Mouse (Mus musculus): ENCODE data around the gene Zfp850. TPM values are rescaled to one million over a fixed set of nuclear protein-coding genes. Genes with fewer than 3 reads are reported as not detected.

Zfp850 gene
- 0.15 and 1.7 TPM in 2 replicates for total RNA-seq (2014; rRNA removed; ENCODE audit: low replicate concordance)
- polyA plus RNA-seq (2015; fragmentation: Nextera tagmentation; extraction: Ambion mirVana), result 0.75 and 0.87 TPM in 2 replicates

DNA sequence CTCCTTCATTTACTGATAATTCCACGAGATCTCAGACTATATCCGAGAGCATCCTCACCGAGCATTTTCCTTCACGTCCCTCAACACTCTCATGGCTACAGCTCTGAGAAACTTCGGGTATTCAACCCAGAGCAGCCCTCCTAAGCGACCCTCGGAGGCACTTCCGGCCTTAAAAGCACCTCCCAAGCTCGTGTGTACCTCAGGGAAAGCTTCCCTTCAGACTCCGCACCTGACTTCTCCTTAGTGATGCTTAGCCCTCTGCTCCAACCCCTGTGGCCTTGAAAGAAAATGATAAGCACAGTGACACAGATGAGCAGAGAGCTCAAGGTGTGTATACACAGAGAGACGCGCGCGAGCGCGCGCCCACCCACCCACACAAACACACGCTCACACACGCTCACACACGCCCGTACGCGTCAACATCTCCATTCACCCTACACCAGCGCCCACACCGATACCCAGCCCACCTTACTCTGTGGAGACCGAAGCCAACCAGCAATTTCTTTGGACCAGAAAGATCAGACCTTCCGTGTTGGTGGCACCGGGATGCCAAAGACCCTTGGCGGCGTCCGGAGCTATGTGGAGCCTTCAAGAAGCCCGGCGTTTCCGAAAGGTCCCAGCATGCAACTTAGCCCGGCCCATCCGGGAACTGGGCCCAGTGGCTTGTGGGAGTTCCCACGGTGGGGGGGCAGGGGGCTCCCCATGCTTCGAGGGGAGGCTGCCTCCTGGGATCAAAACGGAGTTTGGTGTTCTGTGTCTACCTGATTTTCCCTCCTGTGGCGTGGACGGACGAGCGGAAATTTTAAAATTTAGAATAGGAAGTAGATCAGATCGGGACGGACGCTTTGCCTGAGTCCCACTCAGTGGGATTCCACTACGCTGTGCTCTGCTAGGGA lies at the start of gene Zfp850:
TSS of gene Zfp850 (minus strand) at position 567 of the 896 bp plus-strand sequence.
- peak within 1 kb of the TSS; percentile 43 for H3K27ac ChIP-seq (ENCODE audit: low read depth)
- H3K9me3 ChIP-seq (replicated peaks; ENCODE audit: control insufficient read depth, low read length), result no peaks in the 10 kb centered on the region
- H3K27me3 ChIP-seq (ENCODE audit: control insufficient read depth, insufficient read depth, low read length), result no peaks in the 10 kb centered on the region
- TF ChIP-seq EP300 (IDR thresholded peaks at IDR 0.05; ENCODE audit: low read depth) (0 out of 2 replicates have a peak, but pooled peaks have one; percentile 14), CTCF (IDR thresholded peaks at IDR 0.05; ENCODE audit: low read depth) (no peak)
- H3K9ac ChIP-seq (replicated peaks; ENCODE audit: low read depth, low read length), result peak within 1 kb of the TSS; percentile 85
- peak within 1 kb of the TSS; percentile 85 for H3K4me3 ChIP-seq (ENCODE audit: low read depth, low read length)
- peak within 1 kb of the TSS; percentile 99 for H3K4me2 ChIP-seq (ENCODE audit: low read depth, low read length)
- 1% methylated on average over 47 of the region's 47 CpGs for WGBS
- DNase-seq (ENCODE audit: low spot score) (peak; percentile 73), ATAC-seq (ENCODE audit: insufficient read depth, low read depth) (peak; percentile 89)
- no peaks in the 10 kb centered on the region for H3K36me3 ChIP-seq (replicated peaks; ENCODE audit: control insufficient read depth, insufficient read depth, low read length)
- peaks cover 11% of the 10 kb centered on the region for H3K4me1 ChIP-seq (ENCODE audit: control insufficient read depth, insufficient read depth)

DNA sequence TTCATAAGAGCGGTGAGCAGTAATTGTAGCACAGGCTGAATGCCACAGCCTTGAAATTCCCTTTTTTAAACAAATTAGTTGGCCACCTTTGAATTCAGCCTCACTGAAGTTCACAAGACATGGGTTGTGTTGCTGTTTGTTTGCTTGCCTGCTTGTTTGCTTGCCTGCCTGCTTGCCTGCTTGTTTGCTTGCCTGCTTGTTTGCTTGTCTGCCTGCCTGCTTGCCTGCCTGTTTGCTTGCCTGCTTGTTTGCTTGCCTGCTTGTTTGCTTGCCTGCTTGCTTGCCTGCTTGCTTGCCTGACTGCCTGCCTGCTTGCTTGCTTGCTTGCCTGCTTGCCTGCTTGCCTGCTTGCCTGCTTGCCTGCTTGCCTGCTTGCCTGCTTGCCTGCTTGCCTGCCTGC lies 46.1 kb upstream of the Zfp850 start:
- Histone ChIP-seq H3K9me3 (replicated peaks; ENCODE audit: control insufficient read depth, low read length) (no peaks in the 10 kb centered on the region), H3K4me2 (ENCODE audit: low read depth, low read length) (no peak overlapping the region), H3K36me3 (replicated peaks; ENCODE audit: control insufficient read depth, insufficient read depth, low read length) (no peaks in the 10 kb centered on the region), H3K27me3 (ENCODE audit: control insufficient read depth, insufficient read depth, low read length) (no peaks in the 10 kb centered on the region), H3K4me1 (ENCODE audit: control insufficient read depth, insufficient read depth) (no peaks in the 10 kb centered on the region), H3K4me3 (ENCODE audit: low read depth, low read length) (no peak overlapping the region), H3K9ac (replicated peaks; ENCODE audit: low read depth, low read length) (no peak overlapping the region), H3K27ac (ENCODE audit: low read depth) (no peak overlapping the region)
- no peak for TF ChIP-seq CTCF (IDR thresholded peaks at IDR 0.05; ENCODE audit: low read depth)
- no peak for TF ChIP-seq EP300 (IDR thresholded peaks at IDR 0.05; ENCODE audit: low read depth)
- DNase-seq (ENCODE audit: low spot score) (no peak), ATAC-seq (ENCODE audit: insufficient read depth, low read depth) (no peak)
- WGBS, result 86% methylated on average over 1 of the region's 1 CpGs

DNA sequence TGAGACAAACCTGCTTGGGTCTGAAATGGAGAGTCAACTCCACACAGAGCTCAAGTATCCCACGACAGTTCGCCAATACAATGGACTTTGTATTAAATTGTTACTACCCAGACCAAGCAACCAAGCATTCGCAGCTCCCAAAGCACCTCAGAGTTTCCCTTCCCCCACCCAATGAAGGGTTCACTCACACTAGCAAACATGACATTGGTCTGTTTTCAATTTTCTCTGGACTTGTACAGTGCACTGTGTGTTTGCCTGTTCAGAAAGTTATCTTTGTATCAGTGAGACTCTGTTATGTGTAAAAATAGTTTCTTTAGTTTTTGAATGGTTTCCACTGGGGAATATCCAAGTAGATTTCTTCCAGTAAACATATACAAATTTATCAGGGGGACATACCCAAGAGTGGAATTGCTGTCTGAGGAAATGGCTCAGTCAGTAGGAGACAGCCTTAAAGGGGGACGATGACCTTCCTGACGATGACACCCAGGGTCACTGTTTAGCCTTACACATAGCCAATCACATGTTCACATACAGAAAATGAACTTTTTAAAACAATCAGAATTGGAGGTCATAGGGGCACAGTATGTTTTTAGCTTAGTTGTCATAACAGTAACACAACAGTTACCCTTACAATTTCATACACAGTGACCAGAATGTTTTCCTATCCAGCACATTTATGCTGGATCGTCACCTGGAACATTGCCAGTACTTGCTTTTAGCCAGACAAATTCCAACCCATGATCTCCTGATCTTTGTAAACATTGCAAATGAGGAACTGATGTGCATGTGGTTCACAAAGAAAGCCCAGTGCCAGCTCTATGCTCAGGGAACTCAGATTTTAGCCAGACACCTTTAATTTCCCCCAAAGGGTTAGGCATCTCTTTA lies 39.4 kb upstream of the Zfp850 start:
- no peak for ATAC-seq (ENCODE audit: insufficient read depth, low read depth)
- TF ChIP-seq EP300 (IDR thresholded peaks at IDR 0.05; ENCODE audit: low read depth) (no peak), CTCF (IDR thresholded peaks at IDR 0.05; ENCODE audit: low read depth) (no peak)
- no peak for DNase-seq (ENCODE audit: low spot score)

DNA sequence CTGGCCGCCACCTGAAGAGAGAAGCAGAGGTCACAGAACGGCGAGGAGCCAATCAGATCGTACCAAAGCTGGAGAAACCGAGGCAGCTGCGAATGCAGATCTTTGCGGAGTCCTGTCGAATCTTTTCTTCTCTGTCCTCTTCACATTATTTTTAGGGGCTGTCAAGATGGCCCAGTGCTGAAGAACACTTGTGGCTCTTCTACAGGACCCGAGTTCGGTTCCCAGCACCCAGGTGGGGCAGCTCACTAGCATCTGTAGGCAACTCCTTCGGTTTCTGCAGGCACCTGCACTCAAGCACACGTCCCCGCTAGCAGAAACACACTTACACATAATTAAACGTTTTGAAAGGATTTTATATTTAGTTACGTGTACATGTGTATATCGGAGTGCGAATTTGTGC lies 36.7 kb upstream of the Zfp850 start:
- TF ChIP-seq CTCF (IDR thresholded peaks at IDR 0.05; ENCODE audit: low read depth), result no peak
- TF ChIP-seq EP300 (IDR thresholded peaks at IDR 0.05; ENCODE audit: low read depth), result no peak
- peaks cover 33% of the 10 kb centered on the region for H3K36me3 ChIP-seq (replicated peaks; ENCODE audit: control insufficient read depth, insufficient read depth, low read length)
- no peak overlapping the region for H3K27ac ChIP-seq (ENCODE audit: low read depth)
- DNase-seq (ENCODE audit: low spot score) (no peak), ATAC-seq (ENCODE audit: insufficient read depth, low read depth) (no peak)
- no peaks in the 10 kb centered on the region for H3K9me3 ChIP-seq (replicated peaks; ENCODE audit: control insufficient read depth, low read length)
- no peaks in the 10 kb centered on the region for H3K27me3 ChIP-seq (ENCODE audit: control insufficient read depth, insufficient read depth, low read length)
- peak overlapping the region; percentile 25; the same call in 1 of the 2 replicates for H3K4me2 ChIP-seq (ENCODE audit: low read depth, low read length)
- peaks cover 7% of the 10 kb centered on the region; the same call in 1 of the 2 replicates for H3K4me1 ChIP-seq (ENCODE audit: control insufficient read depth, insufficient read depth)
- 54% methylated on average over 17 of the region's 17 CpGs for WGBS
- H3K4me3 ChIP-seq (ENCODE audit: low read depth, low read length), result no peak overlapping the region
- H3K9ac ChIP-seq (replicated peaks; ENCODE audit: low read depth, low read length), result no peak overlapping the region

More for the DNA sequence above, 39.4 kb upstream of the Zfp850 start:
- Histone ChIP-seq H3K9me3 (replicated peaks; ENCODE audit: control insufficient read depth, low read length) (no peaks in the 10 kb centered on the region), H3K27me3 (ENCODE audit: control insufficient read depth, insufficient read depth, low read length) (no peaks in the 10 kb centered on the region), H3K4me2 (ENCODE audit: low read depth, low read length) (no peak overlapping the region), H3K4me3 (ENCODE audit: low read depth, low read length) (no peak overlapping the region), H3K27ac (ENCODE audit: low read depth) (no peak overlapping the region), H3K9ac (replicated peaks; ENCODE audit: low read depth, low read length) (no peak overlapping the region), H3K36me3 (replicated peaks; ENCODE audit: control insufficient read depth, insufficient read depth, low read length) (peaks cover 6% of the 10 kb centered on the region; the same call in 1 of the 2 replicates), H3K4me1 (ENCODE audit: control insufficient read depth, insufficient read depth) (peaks cover 7% of the 10 kb centered on the region; the same call in 1 of the 2 replicates)
- 73% methylated on average over 6 of the region's 6 CpGs for WGBS

Measured in heart, postnatal 0 days (tissue).